Mouse (Mus musculus) natural killer cell, adult 2 months (primary cell): ENCODE results near the gene Gan.

Experiments used
- DNase-seq, 2 experiments: peaks; one replicate each; pipeline ENCODE4 v3.0.0; 2022; ENCODE audit warnings: low spot score in 2 of 2

The Gan gene

GRCm38 (mm10) chr8:117158135-117158761 lies at the start of gene Gan:
Gene Gan, plus strand, starts transcription at chr8:117158135.
- DNase-seq = peak; percentile 27 to 30

- DNase-seq = peak in 1 of 2 experiments; percentile 32
These were observed 48.8 kb upstream of the Gan start for GRCm38 (mm10) chr8:117109018-117109711.

GRCm38 (mm10) chr8:117109801-117110390 lies 48.0 kb upstream of the Gan start:
- DNase-seq = peak; percentile 20 to 57

- no peak for DNase-seq
These were observed 46.3 kb upstream of the Gan start for GRCm38 (mm10) chr8:117111641-117112040.

GRCm38 (mm10) chr8:117112261-117112660 lies 45.7 kb upstream of the Gan start:
- no peak for DNase-seq

GRCm38 (mm10) chr8:117115094-117115493 lies 42.8 kb upstream of the Gan start:
- no peak for DNase-seq

GRCm38 (mm10) chr8:117115676-117116446 lies 42.1 kb upstream of the Gan start:
- DNase-seq = peak in 1 of 2 experiments; percentile 16

- DNase-seq = no peak
These were observed 41.4 kb upstream of the Gan start for GRCm38 (mm10) chr8:117116534-117116933.

- no peak for DNase-seq
These were observed 39.5 kb upstream of the Gan start for GRCm38 (mm10) chr8:117118409-117118808.

GRCm38 (mm10) chr8:117121277-117121676 lies 36.7 kb upstream of the Gan start:
- peak; percentile 50 to 76 for DNase-seq

- no peak for DNase-seq
These were observed 33.9 kb upstream of the Gan start for GRCm38 (mm10) chr8:117123850-117124633.

GRCm38 (mm10) chr8:117125854-117126253 lies 32.1 kb upstream of the Gan start:
- DNase-seq = no peak

- DNase-seq = no peak
These were observed 31.5 kb upstream of the Gan start for GRCm38 (mm10) chr8:117126411-117126810.

GRCm38 (mm10) chr8:117127063-117127462 lies 30.9 kb upstream of the Gan start:
- DNase-seq = peak; percentile 40 to 63

- DNase-seq = no peak
These were observed 24.2 kb upstream of the Gan start for GRCm38 (mm10) chr8:117133702-117134101.

GRCm38 (mm10) chr8:117136351-117136750 lies 21.6 kb upstream of the Gan start:
- DNase-seq = no peak

GRCm38 (mm10) chr8:117136763-117137162 lies 21.2 kb upstream of the Gan start:
- no peak for DNase-seq

GRCm38 (mm10) chr8:117137357-117137756 lies 20.6 kb upstream of the Gan start:
- no peak for DNase-seq

GRCm38 (mm10) chr8:117148520-117148919 lies 9.4 kb upstream of the Gan start:
- DNase-seq = peak in 1 of 2 experiments; percentile 28

GRCm38 (mm10) chr8:117156149-117156548 lies 1.8 kb upstream of the Gan start:
- no peak for DNase-seq
